Mouse (Mus musculus) midbrain, embryonic 14.5 days (tissue): ENCODE measurements at regions not wholly inside any gene's neighbourhood (a gene's known extent, or its start where the extent isn't known, plus 50 kb on each side); places are given as distances from the start of the nearest gene placed in this dataset.

Source experiments
- ATAC-seq: fragments of 200-750 bp; cut with Nextera tagmentation; 2 replicates; pipeline ENCODE4 v1.8.0; 2017; ENCODE audit warnings: moderate number of reproducible peaks, moderate library complexity; ENCODE audit not compliant: low FRiP score, low TSS enrichment
- DNase-seq: peaks from one replicate; pipeline ENCODE4 v3.0.0-alpha.2; 2015
- H3K27ac ChIP-seq: fragments of 300-500 bp; sonication (generic); replicated peaks from 2 replicates; pipeline ENCODE4 v1.5.1; 2014; ENCODE audit warnings: mild to moderate bottlenecking, low read depth, low read length, moderate library complexity
- H3K27me3 ChIP-seq: fragments of 300-500 bp; sonication (generic); 2 replicates; pipeline ENCODE4 v1.6.1; 2014; ENCODE audit warnings: low read length, control low read depth, mixed read lengths; ENCODE audit not compliant: control insufficient read depth, insufficient read depth
- H3K36me3 ChIP-seq: fragments of 300-500 bp; sonication (generic); 2 replicates; pipeline ENCODE4 v1.6.1; 2014; ENCODE audit warnings: low read length, control low read depth; ENCODE audit not compliant: control insufficient read depth, insufficient read depth
- H3K4me1 ChIP-seq: fragments of 300-500 bp; sonication (generic); 2 replicates; pipeline ENCODE4 v1.6.1; 2014; ENCODE audit warnings: mild to moderate bottlenecking, antibody characterized with exemption, low read length, control low read depth; ENCODE audit not compliant: control insufficient read depth, insufficient read depth
- H3K4me2 ChIP-seq: fragments of 300-500 bp; sonication (generic); 2 replicates; pipeline ENCODE4 v1.6.1; 2014; ENCODE audit warnings: mild to moderate bottlenecking, low read length, moderate library complexity
- H3K4me3 ChIP-seq: fragments of 300-500 bp; sonication (generic); replicated peaks from 2 replicates; pipeline ENCODE4 v1.5.1; 2014; ENCODE audit warnings: low read depth, low read length
- H3K9ac ChIP-seq: fragments of 300-500 bp; sonication (generic); replicated peaks from 2 replicates; pipeline ENCODE4 v1.6.1; 2014; ENCODE audit warnings: mild to moderate bottlenecking, low read length, moderate library complexity
- H3K9me3 ChIP-seq: fragments of 300-500 bp; sonication (generic); 2 replicates; pipeline ENCODE4 v1.6.1; 2016; ENCODE audit warnings: low read length, control low read depth, mixed read lengths; ENCODE audit not compliant: control insufficient read depth
- WGBS: fragments of 180-500 bp; shearing (Covaris S2); extraction: QIAGEN DNeasy Blood & Tissue Kit; methylation state at CpG from one replicate; pipeline ENCODE4 v1.1.7; 2014; 5-methylcytosine and 5-hydroxymethylcytosine counted together

GRCm38 (mm10) chr12:25703023-25703400 lies 606.1 kb upstream of the Id2 start:
- H3K4me1 ChIP-seq, result peaks cover 10% of the 10 kb centered on the region
- no peak overlapping the region for H3K4me3 ChIP-seq
- no peaks in the 10 kb centered on the region for H3K27me3 ChIP-seq
- no peak overlapping the region for H3K27ac ChIP-seq
- ATAC-seq, result no peak
- peak overlapping the region; percentile 39 for H3K4me2 ChIP-seq
- H3K36me3 ChIP-seq, result no peaks in the 10 kb centered on the region
- 6% methylated on average over 6 of the region's 6 CpGs for WGBS
- DNase-seq, result no peak
- no peaks in the 10 kb centered on the region for H3K9me3 ChIP-seq
- H3K9ac ChIP-seq, result peak overlapping the region; percentile 41; the same call in 1 of the 2 replicates

- Histone ChIP-seq H3K9me3 (no peaks in the 10 kb centered on the region), H3K4me2 (peak overlapping the region; percentile 39), H3K4me3 (no peak overlapping the region), H3K27ac (no peak overlapping the region), H3K36me3 (no peaks in the 10 kb centered on the region), H3K9ac (peak overlapping the region; percentile 41; the same call in 1 of the 2 replicates), H3K4me1 (peaks cover 10% of the 10 kb centered on the region), H3K27me3 (no peaks in the 10 kb centered on the region)
- 7% methylated on average over 21 of the region's 21 CpGs for WGBS
- ATAC-seq (peak; percentile 11; the same call in 1 of the 2 replicates), DNase-seq (peak; percentile 62)
These were observed 605.5 kb upstream of the Id2 start for GRCm38 (mm10) chr12:25702176-25703022.

GRCm38 (mm10) chr12:25687063-25687462 lies 590.1 kb upstream of the Id2 start:
- no peak overlapping the region for H3K27ac ChIP-seq
- no peaks in the 10 kb centered on the region for H3K9me3 ChIP-seq
- no peak overlapping the region for H3K4me2 ChIP-seq
- no peaks in the 10 kb centered on the region for H3K36me3 ChIP-seq
- DNase-seq, result no peak
- H3K9ac ChIP-seq, result no peak overlapping the region
- ATAC-seq, result no peak
- H3K4me3 ChIP-seq, result no peak overlapping the region
- no peaks in the 10 kb centered on the region for H3K27me3 ChIP-seq
- H3K4me1 ChIP-seq, result no peaks in the 10 kb centered on the region

- DNase-seq (no peak), ATAC-seq (no peak)
- Histone ChIP-seq H3K4me2 (no peak overlapping the region), H3K36me3 (no peaks in the 10 kb centered on the region), H3K4me1 (no peaks in the 10 kb centered on the region), H3K9me3 (no peaks in the 10 kb centered on the region), H3K4me3 (no peak overlapping the region), H3K27ac (no peak overlapping the region), H3K9ac (no peak overlapping the region), H3K27me3 (no peaks in the 10 kb centered on the region)
- WGBS, result 93% methylated on average over 11 of the region's 11 CpGs
These were observed 579.7 kb upstream of the Id2 start for GRCm38 (mm10) chr12:25676631-25677030.

GRCm38 (mm10) chr12:25668336-25668735 lies 571.4 kb upstream of the Id2 start:
- H3K9ac ChIP-seq, result no peak overlapping the region
- H3K4me1 ChIP-seq, result no peaks in the 10 kb centered on the region
- no peaks in the 10 kb centered on the region for H3K36me3 ChIP-seq
- no peak overlapping the region for H3K4me3 ChIP-seq
- H3K4me2 ChIP-seq, result no peak overlapping the region
- WGBS, result 94% methylated on average over 11 of the region's 11 CpGs
- no peaks in the 10 kb centered on the region for H3K27me3 ChIP-seq
- no peak overlapping the region for H3K27ac ChIP-seq
- H3K9me3 ChIP-seq, result no peaks in the 10 kb centered on the region
- DNase-seq, result no peak
- ATAC-seq, result no peak

- no peaks in the 10 kb centered on the region for H3K9me3 ChIP-seq
- no peak overlapping the region for H3K9ac ChIP-seq
- H3K27me3 ChIP-seq, result no peaks in the 10 kb centered on the region
- 95% methylated on average over 5 of the region's 5 CpGs for WGBS
- no peak overlapping the region for H3K4me3 ChIP-seq
- no peak overlapping the region for H3K27ac ChIP-seq
- ATAC-seq (no peak), DNase-seq (no peak)
- no peak overlapping the region for H3K4me2 ChIP-seq
- no peaks in the 10 kb centered on the region for H3K36me3 ChIP-seq
- no peaks in the 10 kb centered on the region for H3K4me1 ChIP-seq
These were observed 557.5 kb upstream of the Id2 start for GRCm38 (mm10) chr12:25654456-25654855.

- Histone ChIP-seq H3K27ac (no peak overlapping the region), H3K27me3 (no peaks in the 10 kb centered on the region), H3K36me3 (no peaks in the 10 kb centered on the region), H3K4me3 (no peak overlapping the region), H3K9ac (no peak overlapping the region), H3K9me3 (no peaks in the 10 kb centered on the region), H3K4me1 (no peaks in the 10 kb centered on the region), H3K4me2 (no peak overlapping the region)
- WGBS, result 87% methylated on average over 3 of the region's 3 CpGs
- ATAC-seq (no peak), DNase-seq (no peak)
These were observed 553.3 kb upstream of the Id2 start for GRCm38 (mm10) chr12:25650237-25650636.

- Histone ChIP-seq H3K36me3 (no peaks in the 10 kb centered on the region), H3K9ac (no peak overlapping the region), H3K4me2 (no peak overlapping the region), H3K27ac (no peak overlapping the region), H3K9me3 (no peaks in the 10 kb centered on the region), H3K27me3 (no peaks in the 10 kb centered on the region), H3K4me1 (no peaks in the 10 kb centered on the region), H3K4me3 (no peak overlapping the region)
- DNase-seq (no peak), ATAC-seq (no peak)
These were observed 531.1 kb upstream of the Id2 start for GRCm38 (mm10) chr12:25628081-25628480.

- Histone ChIP-seq H3K27ac (no peak overlapping the region), H3K36me3 (no peaks in the 10 kb centered on the region), H3K4me3 (no peak overlapping the region), H3K4me2 (no peak overlapping the region), H3K9me3 (no peaks in the 10 kb centered on the region), H3K27me3 (no peaks in the 10 kb centered on the region), H3K9ac (no peak overlapping the region), H3K4me1 (no peaks in the 10 kb centered on the region)
- DNase-seq, result no peak
- 67% methylated on average over 1 of the region's 1 CpGs for whole genome bisulfite sequencing
- ATAC-seq, result no peak
These were observed 528.9 kb upstream of the Id2 start for GRCm38 (mm10) chr12:25625858-25626257.
